Mouse (Mus musculus) ES-E14 (cell line): ENCODE measurements around the gene Catip. TPM values are rescaled to one million over a fixed set of nuclear protein-coding genes. Genes with fewer than 3 reads are reported as not detected.
A peak's percentile ranks its signal among the peaks of the same experiment; 100 is the strongest.

Experiments used
- DNase-seq: peaks from one replicate; pipeline ENCODE4 v3.0.0-alpha.2; 2013; ENCODE audit warnings: low read depth, low spot score
- H3K27ac ChIP-seq: 2 replicates; pipeline ENCODE4 v1.5.1; 2012; ENCODE audit warnings: low read depth, mild to moderate bottlenecking, low read length, moderate library complexity, mixed read lengths; ENCODE audit not compliant: poor library complexity, insufficient read depth, severe bottlenecking
- H3K36me3 ChIP-seq: 2 replicates; pipeline ENCODE4 v1.6.1; 2012; ENCODE audit warnings: mild to moderate bottlenecking, low read length, moderate library complexity, mixed read lengths; ENCODE audit not compliant: control insufficient read depth, poor library complexity, insufficient read depth, severe bottlenecking
- H3K4me1 ChIP-seq, 2 experiments: fragments of 150-350 bp in 1 of 2; sonication (generic) in 1 of 2; 2 replicates each; pipeline ENCODE4 v1.6.1; 2012; ENCODE audit warnings: low read length in 2 of 2, mild to moderate bottlenecking in 1 of 2, mixed read lengths in 1 of 2; ENCODE audit not compliant: control insufficient read depth in 2 of 2, insufficient read depth in 2 of 2, poor library complexity in 1 of 2
- H3K4me3 ChIP-seq, 2 experiments: fragments of 150-350 bp in 1 of 2; sonication (generic) in 1 of 2; 2 replicates each; pipeline ENCODE4 v1.5.1; 2012; ENCODE audit warnings: low read length in 2 of 2, low read depth in 1 of 2, mild to moderate bottlenecking in 1 of 2, mixed read lengths in 1 of 2; ENCODE audit not compliant: insufficient read depth in 1 of 2, poor library complexity in 1 of 2, severe bottlenecking in 1 of 2
- H3K9ac ChIP-seq: 2 replicates; pipeline ENCODE4 v1.6.1; 2012; ENCODE audit warnings: low read depth, mild to moderate bottlenecking, low read length, mixed read lengths; ENCODE audit not compliant: poor library complexity, insufficient read depth, severe bottlenecking
- H3K9me3 ChIP-seq: fragments of 150-350 bp; sonication (generic); 2 replicates; pipeline ENCODE4 v1.6.1; 2012; ENCODE audit warnings: low read depth, mild to moderate bottlenecking, low read length; ENCODE audit not compliant: control insufficient read depth, insufficient read depth
- CHD2 ChIP-seq: IDR thresholded peaks from 2 replicates; pipeline ENCODE4 v1.6.1; 2014; ENCODE audit warnings: mild to moderate bottlenecking, low read depth, low read length, inconsistent platforms
- HCFC1 ChIP-seq: IDR thresholded peaks from 2 replicates; pipeline ENCODE4 v1.6.1; 2012; ENCODE audit warnings: low read length, inconsistent platforms, borderline replicate concordance; ENCODE audit not compliant: insufficient read depth
- MAFK ChIP-seq: IDR thresholded peaks from 2 replicates; pipeline ENCODE4 v1.6.1; 2014; ENCODE audit warnings: mild to moderate bottlenecking, low read depth, low read length, inconsistent platforms; ENCODE audit not compliant: insufficient read depth
- ZC3H11A ChIP-seq: IDR thresholded peaks from 2 replicates; pipeline ENCODE4 v1.6.1; 2012; ENCODE audit warnings: low read depth, mild to moderate bottlenecking, inconsistent platforms, low read length, borderline replicate concordance
- ZNF384 ChIP-seq: IDR thresholded peaks from 2 replicates; pipeline ENCODE4 v1.6.1; 2012; ENCODE audit warnings: low read depth, low read length, inconsistent platforms
- in situ Hi-C, 2 experiments: fragments of 600-800 bp; cut with MboI; formaldehyde crosslinking; loops; one replicate each; pipeline ENCODE4 v1.15.1; 2025; ENCODE audit warnings: low sequenced_read_pairs in 2 of 2, inconsistent platforms in 1 of 2; ENCODE audit not compliant: unreplicated experiment in 2 of 2
- total RNA-seq: library from RNA; depleted of rRNA; stranded (reverse); fragments of 300-350 nt; gene quantifications from 2 replicates; pipeline ENCODE4 v1.2.3, GENCODE M21; 2012; rRNA removed

Catip gene
- total RNA-seq, 1 experiment: 7.3 TPM

DNA sequence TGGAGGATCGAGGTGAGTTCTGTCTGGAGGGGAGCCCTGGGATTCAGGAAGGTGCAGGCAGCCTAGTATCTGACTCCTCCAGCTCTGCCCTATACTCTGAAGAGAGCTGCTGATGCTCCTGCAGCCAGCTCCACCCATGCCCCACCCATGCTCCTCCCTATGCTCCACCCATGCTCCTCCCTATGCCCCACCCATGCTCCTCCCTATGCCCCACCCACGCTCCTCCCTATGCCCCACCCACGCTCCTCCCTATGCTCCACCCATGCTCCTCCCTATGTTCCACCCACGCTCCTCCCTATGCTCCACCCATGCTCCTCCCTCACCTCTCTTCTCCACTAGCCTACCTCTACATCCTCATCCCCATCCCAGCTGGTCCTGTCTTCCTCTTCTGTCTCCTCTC, 53.2 kb downstream of the Catip start:
- in situ Hi-C loops: no loop called here
- TF ChIP-seq MAFK (no peak), CHD2 (no peak), ZNF384 (no peak), ZC3H11A (no peak), HCFC1 (no peak)
- Histone ChIP-seq H3K36me3 (no peaks in the 10 kb centered on the region), H3K27ac (no peak overlapping the region), H3K4me1 (peaks cover 5 to 13% of the 10 kb centered on the region in 2 experiments; a peak in 1 of 4 replicates), H3K9me3 (no peaks in the 10 kb centered on the region), H3K4me3 (no peak overlapping the region), H3K9ac (no peak overlapping the region)
- peak; percentile 41 for DNase-seq

Other genes with a start within 250 kb of the Catip start
- gene Tns1, start 237.7 kb upstream of the Catip start, total RNA-seq: 9.5 and 10.0 TPM in 2 replicates
- gene Rufy4, start 236.6 kb upstream of the Catip start, total RNA-seq: 0.11 TPM in 1 of 2 replicates, not detected in the other
- 0.22 TPM in 1 of 2 replicates, not detected in the other for gene Cxcr2, start 208.1 kb upstream of the Catip start, total RNA-seq
- 0.21 TPM in 1 of 2 replicates, not detected in the other for gene Cxcr1, start 167.5 kb upstream of the Catip start, total RNA-seq
- 67.5 and 100 TPM in 2 replicates for gene Arpc2, start 126.0 kb upstream of the Catip start, total RNA-seq
- gene Gpbar1, start 83.6 kb upstream of the Catip start, total RNA-seq: 0.45 and 0.95 TPM in 2 replicates
- gene Aamp, start 77.4 kb upstream of the Catip start, total RNA-seq: 127 and 138 TPM in 2 replicates
- 63.9 and 84.4 TPM in 2 replicates for gene Pnkd, start 77.2 kb upstream of the Catip start, total RNA-seq
- gene Tmbim1, start 56.5 kb upstream of the Catip start, total RNA-seq: 38.0 and 41.9 TPM in 2 replicates
- gene Slc11a1, start 13.1 kb downstream of the Catip start, total RNA-seq: 19.9 and 44.4 TPM in 2 replicates
- gene Ctdsp1, start 29.4 kb downstream of the Catip start, total RNA-seq: 17.3 and 17.9 TPM in 2 replicates
- gene Vil1, start 47.3 kb downstream of the Catip start, total RNA-seq: 1.2 and 1.4 TPM in 2 replicates
- gene Cnot9, start 143.9 kb downstream of the Catip start, total RNA-seq: 41.1 and 57.1 TPM in 2 replicates
- 1.2 and 1.5 TPM in 2 replicates for gene Plcd4, start 180.8 kb downstream of the Catip start, total RNA-seq
- gene Usp37, start 182.2 kb downstream of the Catip start, total RNA-seq: 36.7 and 44.8 TPM in 2 replicates
- gene Zfp142, start 226.1 kb downstream of the Catip start, total RNA-seq: 15.9 and 16.5 TPM in 2 replicates
- gene Bcs1l, start 226.2 kb downstream of the Catip start, total RNA-seq: 14.6 and 15.3 TPM in 2 replicates
- 20.5 and 29.7 TPM in 2 replicates for gene Rnf25, start 239.3 kb downstream of the Catip start, total RNA-seq
- 1.6 and 1.7 TPM in 2 replicates for gene Stk36, start 239.3 kb downstream of the Catip start, total RNA-seq